Mouse (Mus musculus) heart, embryonic 13.5 days (tissue): ENCODE results near the gene Mndal. TPM values are rescaled to one million over a fixed set of nuclear protein-coding genes. Genes with fewer than 3 reads are reported as not detected.
"Not testable (repeated sequence)": the region's sequence is repeated elsewhere in the genome, so short reads cannot be mapped to it uniquely, and the experiment has no call there.

Source experiments
- ATAC-seq: fragments of 200-750 bp; cut with Nextera tagmentation; 2 replicates; pipeline ENCODE4 v1.8.0; 2017; ENCODE audit warnings: moderate TSS enrichment; ENCODE audit not compliant: insufficient number of reproducible peaks, low FRiP score, low TSS enrichment; ENCODE audit errors: extremely low read depth
- H3K27ac ChIP-seq: fragments of 300-500 bp; sonication (generic); replicated peaks from 2 replicates; pipeline ENCODE4 v1.5.1; 2015; ENCODE audit warnings: moderate library complexity, mild to moderate bottlenecking, inconsistent platforms
- H3K27me3 ChIP-seq: fragments of 300-500 bp; sonication (generic); replicated peaks from 2 replicates; pipeline ENCODE4 v1.6.1; 2015; ENCODE audit warnings: mild to moderate bottlenecking, inconsistent platforms
- H3K36me3 ChIP-seq: fragments of 300-500 bp; sonication (generic); 2 replicates; pipeline ENCODE4 v1.6.1; 2015; ENCODE audit warnings: mild to moderate bottlenecking, inconsistent platforms
- H3K4me1 ChIP-seq: fragments of 300-500 bp; sonication (generic); 2 replicates; pipeline ENCODE4 v1.6.1; 2015; ENCODE audit warnings: inconsistent platforms
- H3K4me2 ChIP-seq: fragments of 300-500 bp; sonication (generic); 2 replicates; pipeline ENCODE4 v1.6.1; 2015; ENCODE audit warnings: inconsistent platforms, mild to moderate bottlenecking, moderate library complexity
- H3K4me3 ChIP-seq: fragments of 300-500 bp; sonication (generic); 2 replicates; pipeline ENCODE4 v1.5.1; 2015; ENCODE audit warnings: moderate library complexity, mild to moderate bottlenecking, inconsistent platforms
- H3K9ac ChIP-seq: fragments of 300-500 bp; sonication (generic); 2 replicates; pipeline ENCODE4 v1.6.1; 2015; ENCODE audit warnings: inconsistent platforms, mild to moderate bottlenecking, moderate library complexity
- H3K9me3 ChIP-seq: fragments of 300-500 bp; sonication (generic); 2 replicates; pipeline ENCODE4 v1.6.1; 2016; ENCODE audit warnings: inconsistent platforms
- WGBS: fragments of 180-500 bp; shearing (Covaris S2); methylation state at CpG from one replicate; pipeline ENCODE4 v1.1.7; 2015; ENCODE audit warnings: mixed read lengths; 5-methylcytosine and 5-hydroxymethylcytosine counted together
- polyA plus RNA-seq: library from polyadenylated mRNA; unstranded; fragments of >200 nt; fragmentation: Nextera tagmentation; extraction: Ambion mirVana; gene quantifications from 2 replicates; pipeline ENCODE4 v1.2.1, GENCODE M21; 2015

The Mndal gene
- polyA plus RNA-seq, 1 experiment from 2014 or later: 4.1 TPM

DNA sequence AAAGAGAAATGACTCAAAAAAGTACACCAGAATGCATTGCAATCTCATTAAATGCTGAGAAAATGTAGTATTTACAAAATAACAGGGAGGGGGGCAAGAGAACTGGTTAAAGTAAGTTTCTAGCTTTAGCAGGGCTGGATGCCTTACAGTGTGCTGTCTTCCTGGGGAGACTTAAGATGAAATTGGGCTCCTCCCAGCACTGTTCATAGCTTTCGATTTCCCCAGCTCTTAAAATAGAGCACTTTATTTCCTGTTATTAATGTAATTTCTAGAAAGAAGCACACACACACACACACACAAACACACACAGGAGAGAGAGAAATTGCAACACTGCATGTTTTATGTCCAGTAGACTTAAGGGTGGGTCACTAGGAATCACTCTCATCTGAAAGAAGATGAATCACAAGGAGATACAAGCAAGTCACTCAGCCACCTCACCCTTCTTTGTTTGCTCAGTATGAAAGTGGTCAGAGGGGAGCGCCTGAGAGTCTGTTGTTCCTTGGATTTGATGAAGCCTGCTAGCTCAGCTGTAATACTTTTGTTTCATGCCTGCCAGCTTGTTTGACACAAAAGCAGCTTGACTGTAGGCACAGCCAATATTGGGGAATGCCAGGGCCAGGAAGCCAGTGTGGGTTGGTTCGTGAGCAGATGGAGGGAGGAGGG is 62.2 kb downstream of the Mndal start:
- not testable (repeated sequence) for H3K4me1 ChIP-seq, H3K27me3 ChIP-seq, H3K4me2 ChIP-seq, ATAC-seq, H3K27ac ChIP-seq, H3K9me3 ChIP-seq, H3K4me3 ChIP-seq, H3K9ac ChIP-seq, H3K36me3 ChIP-seq
- WGBS: 70% methylated on average over 3 of the region's 3 CpGs

DNA sequence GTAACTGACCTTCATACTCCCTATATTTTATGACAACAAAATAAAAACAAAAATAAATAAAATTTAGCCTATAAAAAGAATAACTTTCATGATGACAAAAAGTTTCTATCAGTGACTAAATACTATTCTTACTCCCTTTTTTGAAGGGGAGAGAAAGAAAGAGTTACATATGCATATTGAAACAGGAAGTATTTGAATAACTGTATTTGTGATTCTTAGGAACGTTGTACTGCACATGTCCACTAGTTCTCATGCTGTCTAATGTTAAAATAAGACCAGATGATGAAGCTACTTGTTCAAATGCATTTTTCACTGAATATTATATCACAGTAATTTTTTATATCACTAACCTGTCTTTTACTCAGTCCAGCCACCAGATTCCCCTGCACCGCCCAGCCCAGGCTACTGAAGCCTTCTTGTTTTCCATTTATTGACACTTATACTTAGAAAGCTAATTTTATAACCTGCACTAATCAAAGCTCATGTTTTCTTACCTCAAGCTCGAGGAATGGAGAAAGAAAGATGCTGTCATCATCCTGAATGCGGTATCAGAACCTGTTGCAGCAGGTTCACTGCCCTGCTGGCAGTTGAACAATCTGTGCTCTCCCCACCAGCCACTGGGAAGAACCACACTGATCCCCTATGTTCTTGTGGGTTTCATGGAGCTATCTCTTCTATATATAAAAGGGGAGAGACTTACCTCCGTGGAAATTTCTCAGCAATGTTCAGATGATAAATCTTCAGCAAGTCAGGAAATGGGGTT is 62.9 kb downstream of the Mndal start:
- H3K4me3 ChIP-seq, H3K9me3 ChIP-seq, H3K4me2 ChIP-seq, H3K4me1 ChIP-seq, H3K27me3 ChIP-seq, H3K27ac ChIP-seq, H3K36me3 ChIP-seq, ATAC-seq, H3K9ac ChIP-seq: not testable (repeated sequence)
- 70% methylated on average over 5 of the region's 5 CpGs for WGBS

DNA sequence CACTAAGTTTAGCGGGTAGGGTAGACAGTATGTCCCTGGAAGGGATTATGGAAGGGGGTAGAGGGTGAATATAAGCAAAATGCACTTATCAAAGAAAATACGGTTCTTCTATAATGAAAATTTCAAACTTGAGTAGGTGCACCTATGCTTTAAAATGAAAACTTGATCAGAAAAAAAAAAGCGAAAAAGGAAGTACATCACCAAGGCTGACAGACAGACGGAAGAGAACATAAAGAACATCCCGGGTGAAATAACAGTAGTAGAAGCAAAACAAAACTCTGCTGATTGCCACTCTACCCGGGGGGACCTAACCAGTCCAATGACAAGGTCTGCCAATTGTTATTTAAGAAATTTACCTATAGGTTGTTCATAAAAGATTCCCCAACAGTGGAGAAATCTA is 64.0 kb downstream of the Mndal start:
- H3K4me1 ChIP-seq, H3K4me2 ChIP-seq, H3K9me3 ChIP-seq, H3K36me3 ChIP-seq, H3K4me3 ChIP-seq, H3K27ac ChIP-seq, ATAC-seq, H3K9ac ChIP-seq, H3K27me3 ChIP-seq: not testable (repeated sequence)
- WGBS: 81% methylated on average over 6 of the region's 6 CpGs

GRCm38 (mm10) chr1:173877125-173877524 is 65.2 kb downstream of the Mndal start:
- not testable (repeated sequence) for H3K9me3 ChIP-seq, H3K4me2 ChIP-seq, H3K27me3 ChIP-seq, H3K4me3 ChIP-seq, H3K9ac ChIP-seq, ATAC-seq, H3K27ac ChIP-seq, H3K36me3 ChIP-seq, H3K4me1 ChIP-seq
- 72% methylated on average over 1 of the region's 1 CpGs for WGBS

DNA sequence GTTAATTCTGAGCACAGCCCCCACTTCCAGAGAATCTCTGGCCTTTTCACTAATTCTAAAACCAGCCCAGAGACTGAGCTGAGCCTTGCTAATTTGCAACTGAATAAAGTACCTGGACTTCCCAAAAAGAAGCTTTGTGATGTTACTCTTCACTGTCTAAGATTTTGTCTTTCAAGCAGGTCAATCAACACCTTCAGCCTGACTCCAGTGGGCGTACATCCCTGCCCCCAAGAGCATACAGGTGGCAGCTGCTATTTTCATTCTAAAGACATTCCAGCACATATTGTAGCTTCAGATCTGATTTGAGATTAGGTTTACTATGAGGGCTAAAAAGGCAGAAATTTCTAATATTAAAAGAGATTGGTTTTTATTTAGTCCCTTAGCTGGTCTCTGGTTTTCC is 73.7 kb downstream of the Mndal start:
- H3K4me1 ChIP-seq, H3K4me3 ChIP-seq, H3K9ac ChIP-seq, H3K9me3 ChIP-seq, H3K27ac ChIP-seq, H3K4me2 ChIP-seq, H3K27me3 ChIP-seq, ATAC-seq, H3K36me3 ChIP-seq: not testable (repeated sequence)
- 69% methylated on average over 1 of the region's 1 CpGs for WGBS

DNA sequence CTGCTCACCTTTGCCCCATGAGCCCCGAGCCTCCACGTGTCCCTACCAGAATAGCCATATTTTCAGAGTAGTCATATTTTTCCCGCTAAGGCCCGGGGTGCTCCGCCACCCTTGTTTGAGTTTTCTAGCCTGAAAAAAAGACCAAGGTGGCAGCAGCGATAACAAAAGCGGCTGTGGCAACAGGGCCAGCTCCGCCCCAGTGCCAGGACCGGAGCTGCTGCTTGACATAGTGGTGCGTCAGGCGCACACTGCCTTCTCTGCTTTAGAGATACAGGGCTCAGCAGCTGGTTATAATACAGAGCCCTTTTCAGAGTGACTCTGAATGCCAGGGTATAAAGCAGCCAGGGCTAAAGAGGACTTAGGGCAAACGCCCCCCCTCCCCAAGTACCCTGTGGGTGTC is 75.8 kb downstream of the Mndal start:
- H3K4me3 ChIP-seq: no peak overlapping the region
- no peaks in the 10 kb centered on the region for H3K36me3 ChIP-seq
- H3K27me3 ChIP-seq: no peaks in the 10 kb centered on the region
- no peak overlapping the region for H3K4me2 ChIP-seq
- ATAC-seq: no peak
- H3K4me1 ChIP-seq: no peaks in the 10 kb centered on the region
- H3K27ac ChIP-seq: no peak overlapping the region
- no peaks in the 10 kb centered on the region for H3K9me3 ChIP-seq
- WGBS: 74% methylated on average over 12 of the region's 12 CpGs
- H3K9ac ChIP-seq: no peak overlapping the region

DNA sequence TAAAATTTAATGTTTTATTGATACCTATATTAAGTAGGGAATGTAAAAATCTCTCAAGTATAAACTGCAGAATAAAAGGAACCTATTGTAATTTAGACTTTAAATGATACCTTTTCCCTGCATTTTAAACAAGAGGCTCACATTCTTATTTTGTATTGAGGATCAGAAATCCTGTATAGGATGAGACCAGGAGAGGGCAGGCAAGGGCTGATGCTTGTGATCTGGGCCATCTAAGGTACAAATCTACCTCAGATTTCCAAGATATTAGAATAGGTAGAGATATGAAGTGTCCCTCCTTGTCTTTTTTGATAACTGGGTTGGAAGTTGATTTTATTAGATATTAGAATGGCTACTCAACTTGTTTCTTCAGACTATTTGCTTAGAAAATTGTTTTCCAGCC is 88.6 kb downstream of the Mndal start:
- H3K27ac ChIP-seq, H3K27me3 ChIP-seq, H3K36me3 ChIP-seq, H3K4me2 ChIP-seq, H3K4me1 ChIP-seq, H3K4me3 ChIP-seq, ATAC-seq, H3K9ac ChIP-seq, H3K9me3 ChIP-seq: not testable (repeated sequence)

DNA sequence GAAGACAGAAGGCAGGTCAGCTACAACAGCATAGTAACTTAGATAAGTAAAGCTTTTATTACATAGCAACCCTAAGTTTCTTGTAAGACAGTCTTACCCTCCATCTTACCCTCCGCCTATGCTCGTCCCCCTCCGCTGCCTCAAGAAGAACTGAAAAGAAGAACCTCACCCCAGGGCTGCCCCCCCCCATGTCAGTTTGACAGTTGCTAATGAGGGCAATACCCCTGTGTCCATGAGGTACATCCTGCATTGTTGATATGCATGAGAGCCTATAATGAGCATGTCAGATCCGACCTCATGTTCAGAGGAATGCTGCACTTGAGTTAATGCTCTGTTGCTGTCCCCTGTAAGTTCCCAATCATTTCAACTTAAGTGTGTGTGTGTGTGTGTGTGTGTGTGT is 89.4 kb downstream of the Mndal start:
- H3K27ac ChIP-seq, H3K4me3 ChIP-seq, H3K9ac ChIP-seq, H3K4me1 ChIP-seq, H3K4me2 ChIP-seq, ATAC-seq, H3K27me3 ChIP-seq, H3K36me3 ChIP-seq, H3K9me3 ChIP-seq: not testable (repeated sequence)
- WGBS: 63% methylated on average over 4 of the region's 4 CpGs

- not testable (repeated sequence) for H3K9me3 ChIP-seq, H3K4me2 ChIP-seq, H3K9ac ChIP-seq, H3K36me3 ChIP-seq, H3K4me1 ChIP-seq, H3K27me3 ChIP-seq, ATAC-seq, H3K27ac ChIP-seq, H3K4me3 ChIP-seq
- 53% methylated on average over 4 of the region's 4 CpGs for WGBS
Observed at GRCm38 (mm10) chr1:173846193-173846592, 96.1 kb downstream of the Mndal start.

GRCm38 (mm10) chr1:173844754-173845153 is 97.5 kb downstream of the Mndal start:
- Histone ChIP-seq H3K4me2 (no peak overlapping the region), H3K4me1 (peaks cover 4% of the 10 kb centered on the region), H3K27ac (no peak overlapping the region), H3K36me3 (no peaks in the 10 kb centered on the region), H3K4me3 (no peak overlapping the region), H3K9me3 (no peaks in the 10 kb centered on the region), H3K9ac (no peak overlapping the region), H3K27me3 (no peaks in the 10 kb centered on the region)
- ATAC-seq: peak; percentile 42; the same call in 1 of the 2 replicates
- WGBS: 75% methylated on average over 1 of the region's 1 CpGs

DNA sequence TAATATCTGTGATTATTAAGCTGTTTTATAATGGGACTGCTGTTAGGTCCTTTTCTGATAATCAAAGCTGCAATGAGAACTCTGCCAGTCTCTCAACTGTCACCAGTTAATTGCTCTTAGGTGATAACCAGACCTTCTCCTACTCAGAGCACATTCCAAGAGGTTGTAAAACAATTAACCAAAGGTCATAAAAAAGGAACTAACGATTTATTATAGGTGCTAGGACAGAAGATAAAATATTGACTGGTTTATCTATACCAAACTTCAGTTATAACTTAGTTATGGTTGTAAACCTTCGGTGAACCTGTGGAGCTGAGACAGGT is 120.8 kb downstream of the Mndal start:
- H3K9ac ChIP-seq, H3K4me3 ChIP-seq, H3K27ac ChIP-seq, H3K36me3 ChIP-seq, H3K9me3 ChIP-seq, H3K4me1 ChIP-seq, H3K27me3 ChIP-seq, H3K4me2 ChIP-seq, ATAC-seq: not testable (repeated sequence)
- 53% methylated on average over 2 of the region's 2 CpGs for WGBS

DNA sequence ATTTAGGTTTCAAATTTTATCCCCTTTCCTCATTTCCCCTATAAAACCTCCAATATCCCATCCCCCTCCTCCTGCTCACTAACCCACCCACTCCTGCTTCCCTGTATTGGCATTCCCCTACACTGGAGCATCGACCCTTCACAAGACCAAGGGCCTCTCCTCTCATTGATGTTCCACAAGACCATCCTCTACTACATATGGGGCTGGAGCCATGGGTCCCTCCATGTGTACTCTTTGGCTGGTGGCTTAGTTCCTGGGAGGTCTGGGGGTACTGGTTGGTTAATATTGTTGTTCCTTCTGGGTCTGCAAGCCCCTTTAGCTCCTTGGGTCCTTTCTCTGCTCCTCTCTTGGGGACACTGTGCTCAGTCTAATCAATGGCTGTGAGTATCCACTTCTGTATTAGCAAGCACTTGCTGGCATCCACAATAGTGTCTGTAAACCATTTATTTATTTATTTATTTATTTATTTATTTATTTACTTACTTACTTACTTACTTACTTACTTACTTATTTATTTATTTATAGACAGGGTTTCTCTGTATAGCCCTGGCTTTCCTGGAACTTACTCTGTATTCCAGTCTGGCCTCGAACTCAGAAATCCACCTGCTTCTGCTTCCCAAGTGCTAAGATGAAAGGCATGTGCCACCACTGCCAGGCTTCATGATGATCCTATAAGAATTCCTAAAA is 121.4 kb downstream of the Mndal start:
- H3K9ac ChIP-seq, H3K4me2 ChIP-seq, H3K27ac ChIP-seq, H3K4me1 ChIP-seq, H3K36me3 ChIP-seq, H3K4me3 ChIP-seq, H3K9me3 ChIP-seq, ATAC-seq, H3K27me3 ChIP-seq: not testable (repeated sequence)
- WGBS: 75% methylated on average over 2 of the region's 2 CpGs
